Mouse (Mus musculus) embryonic fibroblast, embryonic 13.5 days (primary cell): ENCODE results near the gene Lrguk. TPM values are rescaled to one million over a fixed set of nuclear protein-coding genes. Genes with fewer than 3 reads are reported as not detected.
A peak's percentile ranks its signal among the peaks of the same experiment; 100 is the strongest.

Source experiments
- H3K27ac ChIP-seq: 2 replicates; pipeline ENCODE4 v1.5.1; 2012; ENCODE audit warnings: low read length, control low read depth, inconsistent platforms; ENCODE audit not compliant: insufficient read depth
- H3K4me1 ChIP-seq: 2 replicates; pipeline ENCODE4 v1.6.1; 2011; ENCODE audit warnings: low read length; ENCODE audit not compliant: control insufficient read depth, insufficient read depth
- H3K4me3 ChIP-seq: 2 replicates; pipeline ENCODE4 v1.5.1; 2011; ENCODE audit warnings: mild to moderate bottlenecking, control low read depth, low read length; ENCODE audit not compliant: insufficient read depth
- CTCF ChIP-seq: IDR thresholded peaks from 2 replicates; pipeline ENCODE4 v1.5.1; 2011; ENCODE audit warnings: mild to moderate bottlenecking, control low read depth, low read length, moderate library complexity, borderline replicate concordance; ENCODE audit not compliant: insufficient read depth
- POLR2A ChIP-seq: IDR thresholded peaks from 2 replicates; pipeline ENCODE4 v1.6.1; 2011; ENCODE audit warnings: low read depth, mild to moderate bottlenecking, control low read depth, low read length, moderate library complexity
- polyA plus RNA-seq: library from polyadenylated mRNA; stranded (reverse); fragments of >200 nt; gene quantifications from 2 replicates; pipeline ENCODE4 v1.2.4, GENCODE M21; 2011; ENCODE audit warnings: low read depth; ENCODE audit not compliant: missing spikeins, insufficient read length

The Lrguk gene
- polyA plus RNA-seq = 0.12 and 0.63 TPM in 2 replicates

DNA sequence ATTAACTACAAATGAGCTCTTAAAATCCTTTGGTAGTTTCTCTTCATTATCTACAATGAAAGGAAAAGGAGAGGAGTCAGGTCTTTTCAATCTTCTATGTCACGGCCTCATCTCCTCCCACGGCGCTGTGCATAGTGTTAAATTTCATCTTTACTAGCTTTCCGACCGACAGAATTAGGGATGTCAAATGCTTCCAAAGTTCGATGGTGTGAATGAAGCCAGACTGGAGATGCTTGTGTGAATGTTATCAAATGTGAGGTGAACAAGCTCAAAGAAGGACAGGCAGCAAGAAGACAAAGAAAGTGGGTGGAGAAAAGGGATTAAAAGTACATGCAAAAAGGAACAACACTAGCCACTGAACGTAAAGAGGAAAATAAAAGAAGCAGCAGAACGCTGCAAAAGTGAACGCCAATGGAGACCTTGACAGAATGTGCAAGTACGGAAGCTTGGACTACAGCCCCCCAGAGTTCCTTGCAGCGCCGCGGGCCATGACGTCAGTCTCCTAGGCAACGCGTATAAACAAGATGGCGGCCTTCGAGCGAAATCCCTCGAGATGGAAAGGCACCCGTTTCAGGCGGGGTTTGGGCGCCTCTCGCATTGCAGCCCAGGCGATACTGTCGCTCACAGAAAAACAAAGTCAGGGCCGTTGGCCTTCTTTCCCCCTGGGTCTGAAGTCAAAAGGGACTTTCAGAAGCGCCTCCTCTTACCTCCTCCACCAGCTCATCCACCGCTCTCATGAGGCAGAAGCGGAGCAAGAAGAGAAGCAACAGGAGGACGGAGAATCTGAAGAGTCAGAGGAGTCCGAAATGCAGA, at the start of gene Lrguk:
Gene Lrguk (plus strand): TSS at position 516 of the 813 bp plus-strand sequence.
- no peak within 1 kb of the TSS for H3K27ac ChIP-seq
- no peak for TF ChIP-seq CTCF
- peak; percentile 75 for TF ChIP-seq POLR2A
- H3K4me1 ChIP-seq = 0 out of 2 replicates have a peak, but pooled peaks cover 2% of the 10 kb centered on the region
- peak within 1 kb of the TSS; percentile 74 for H3K4me3 ChIP-seq

DNA sequence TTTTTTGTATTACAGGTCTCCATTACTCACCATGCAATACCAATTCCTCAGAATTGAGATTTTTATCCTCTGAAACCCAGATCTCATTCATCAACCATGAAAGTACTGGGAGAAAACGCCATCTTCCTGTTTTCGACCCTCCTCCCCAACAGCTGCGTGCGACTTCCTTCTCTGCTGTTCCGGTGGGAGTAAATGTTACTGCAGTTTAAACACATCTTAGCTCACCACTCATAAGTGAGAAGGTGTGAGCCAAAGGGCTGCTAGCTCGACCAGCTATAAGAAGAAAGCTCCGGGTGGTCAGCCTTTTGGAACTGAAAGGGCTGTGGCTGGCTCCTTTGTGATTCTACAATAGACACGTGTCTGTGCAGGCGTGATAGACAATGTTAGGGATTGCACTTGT, 46.5 kb upstream of the Lrguk start:
- no peak overlapping the region for H3K27ac ChIP-seq

DNA sequence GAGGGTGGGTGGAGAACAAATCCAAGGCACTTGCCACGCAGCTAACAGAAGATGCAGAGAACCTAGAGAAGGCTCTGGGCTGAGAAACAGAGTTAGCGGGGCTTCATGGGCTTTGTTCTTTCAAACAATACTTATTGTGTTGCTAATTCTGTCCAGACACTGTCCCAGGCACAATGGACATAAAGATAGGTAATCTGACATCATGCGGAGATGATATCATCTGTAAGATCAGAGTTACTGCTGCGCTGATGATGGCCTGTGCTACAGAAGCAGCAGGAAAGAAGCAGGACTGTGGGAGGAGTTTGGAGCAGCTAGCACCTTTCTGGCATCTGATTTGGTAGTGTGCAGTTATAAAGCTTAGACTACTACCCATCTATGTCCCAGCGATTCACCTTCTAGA, 42.1 kb upstream of the Lrguk start:
- Histone ChIP-seq H3K4me1 (no peaks in the 10 kb centered on the region), H3K4me3 (no peak overlapping the region), H3K27ac (no peak overlapping the region)
- TF ChIP-seq POLR2A (no peak), CTCF (no peak)

More for the DNA sequence above, 46.5 kb upstream of the Lrguk start:
- Histone ChIP-seq H3K4me3 (no peak overlapping the region), H3K4me1 (no peaks in the 10 kb centered on the region)
- TF ChIP-seq CTCF (no peak), POLR2A (no peak)

DNA sequence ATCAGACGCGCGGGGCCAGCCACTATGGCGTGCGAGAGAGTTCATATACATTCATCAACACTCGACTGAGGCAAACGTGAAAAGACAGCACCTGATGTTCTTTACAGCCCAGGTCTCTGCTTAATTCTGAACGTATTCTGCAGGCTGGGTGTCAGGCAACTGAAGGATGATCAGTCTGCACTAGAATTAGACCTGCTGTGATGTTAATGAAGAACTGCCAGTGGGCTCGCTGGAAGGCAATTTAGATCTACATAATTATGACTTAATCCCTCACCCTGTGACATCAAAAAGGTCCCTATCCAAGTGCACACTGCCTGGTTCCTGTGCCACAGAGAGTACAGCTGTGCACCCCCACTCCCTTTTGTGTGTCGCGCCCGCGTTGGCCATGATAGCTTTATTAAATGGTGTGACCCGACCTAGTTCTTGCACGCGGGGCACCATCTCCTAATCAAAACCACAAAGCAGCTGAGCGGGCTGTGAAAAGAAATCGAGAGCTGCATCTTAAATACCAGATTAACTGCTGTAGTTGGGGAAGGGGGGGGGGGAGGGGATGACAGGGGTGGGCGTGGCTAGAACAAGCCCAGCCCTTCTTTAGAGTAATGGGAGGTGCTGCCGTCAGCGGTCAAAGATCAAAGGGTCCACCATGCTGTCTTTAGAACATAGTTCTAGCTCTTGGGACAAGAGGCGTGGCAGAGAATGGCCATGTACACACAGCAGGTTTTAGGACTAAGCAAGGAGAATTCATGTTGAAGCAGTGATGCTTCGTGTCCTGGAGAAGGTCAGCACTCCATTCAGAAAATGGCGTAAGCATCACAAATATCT, 36.8 kb upstream of the Lrguk start:
- TF ChIP-seq POLR2A (no peak), CTCF (no peak)
- no peaks in the 10 kb centered on the region for H3K4me1 ChIP-seq
- no peak overlapping the region for H3K4me3 ChIP-seq
- H3K27ac ChIP-seq = no peak overlapping the region

DNA sequence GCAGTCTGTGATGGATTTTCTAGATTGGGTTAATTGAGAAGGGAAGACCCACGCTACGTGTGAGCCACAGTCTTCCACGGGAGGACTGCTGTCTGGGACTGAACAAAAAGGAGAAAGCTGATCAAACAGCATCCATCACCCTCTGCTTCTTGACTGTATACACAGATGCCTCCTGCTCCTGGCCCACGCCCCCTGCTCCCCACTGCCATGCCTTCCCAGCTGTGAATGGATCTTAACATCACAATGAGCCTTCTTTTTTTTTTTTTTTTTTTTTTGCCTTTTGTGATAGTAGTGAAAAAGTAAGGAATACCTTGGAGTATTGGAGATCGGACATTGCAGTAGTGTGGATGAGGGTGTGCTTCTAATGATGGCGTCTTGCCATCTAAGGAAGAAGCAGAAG, 35.4 kb upstream of the Lrguk start:
- Histone ChIP-seq H3K4me3 (no peak overlapping the region), H3K4me1 (no peaks in the 10 kb centered on the region), H3K27ac (no peak overlapping the region)
- TF ChIP-seq POLR2A (no peak), CTCF (no peak)

DNA sequence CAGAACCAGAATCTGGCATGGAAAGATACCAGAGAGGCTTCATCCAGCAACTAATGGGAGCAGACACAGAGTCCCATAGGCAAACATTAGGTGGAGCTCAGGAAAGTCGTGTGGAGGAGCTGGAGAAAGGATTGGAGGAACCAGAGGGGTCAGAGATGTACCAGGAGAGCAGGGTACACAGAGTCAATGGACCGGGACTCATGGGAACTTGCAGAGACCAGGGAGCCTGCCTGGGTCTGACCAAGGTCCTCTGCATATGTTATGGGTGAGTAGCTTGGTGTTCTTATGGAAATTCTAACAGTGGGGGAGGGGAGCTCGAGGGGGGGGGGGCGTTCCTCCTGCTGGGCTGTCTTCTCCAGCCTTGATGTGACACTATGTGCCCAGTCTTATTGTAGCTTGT, 30.7 kb upstream of the Lrguk start:
- Histone ChIP-seq H3K4me3 (no peak overlapping the region), H3K27ac (no peak overlapping the region), H3K4me1 (no peaks in the 10 kb centered on the region)
- TF ChIP-seq POLR2A (no peak), CTCF (no peak)

DNA sequence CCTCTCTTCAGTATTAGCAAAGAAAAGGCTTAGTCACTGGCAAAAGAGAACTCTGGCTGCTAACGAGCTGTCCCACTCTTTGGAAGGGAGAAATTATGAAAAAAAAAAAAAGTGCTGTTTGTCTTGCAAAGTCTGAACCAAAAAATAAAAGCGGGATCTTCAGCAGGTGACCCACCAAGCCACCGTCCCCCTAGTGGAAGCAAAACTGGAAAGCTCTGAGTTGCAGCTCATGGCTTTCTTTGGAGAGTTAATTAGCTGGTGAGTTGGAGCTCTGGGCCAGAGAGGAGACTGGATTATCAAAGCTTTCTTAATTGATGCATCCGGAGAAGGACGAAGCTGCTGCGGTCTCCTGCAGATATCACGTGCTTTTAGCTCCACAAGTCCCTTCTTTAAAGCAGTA, 29.7 kb upstream of the Lrguk start:
- no peak overlapping the region for H3K27ac ChIP-seq
- H3K4me3 ChIP-seq = no peak overlapping the region
- no peaks in the 10 kb centered on the region for H3K4me1 ChIP-seq
- no peak for TF ChIP-seq CTCF
- no peak for TF ChIP-seq POLR2A

DNA sequence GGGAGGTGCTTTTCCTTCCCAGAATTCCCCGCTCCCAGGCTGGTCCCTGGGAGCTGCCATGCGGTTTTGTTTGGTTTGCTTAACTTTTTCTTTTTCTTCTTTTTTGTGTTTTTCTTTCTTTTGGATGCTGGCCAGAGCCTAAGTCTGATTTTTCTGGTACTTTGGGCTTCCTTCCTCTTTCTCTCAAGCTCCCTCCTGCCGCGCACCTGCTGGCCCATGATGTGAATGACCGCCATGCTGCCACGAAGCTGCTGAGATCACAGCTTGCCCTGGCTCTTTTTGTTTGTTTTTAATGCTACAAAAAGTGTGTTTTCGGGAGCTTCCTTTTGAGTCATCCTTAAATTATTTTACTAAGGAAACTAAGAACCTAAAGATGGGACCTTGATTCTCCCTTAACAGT, 28.6 kb upstream of the Lrguk start:
- no peaks in the 10 kb centered on the region for H3K4me1 ChIP-seq
- H3K4me3 ChIP-seq = no peak overlapping the region
- no peak overlapping the region for H3K27ac ChIP-seq
- TF ChIP-seq CTCF = no peak
- TF ChIP-seq POLR2A = no peak

DNA sequence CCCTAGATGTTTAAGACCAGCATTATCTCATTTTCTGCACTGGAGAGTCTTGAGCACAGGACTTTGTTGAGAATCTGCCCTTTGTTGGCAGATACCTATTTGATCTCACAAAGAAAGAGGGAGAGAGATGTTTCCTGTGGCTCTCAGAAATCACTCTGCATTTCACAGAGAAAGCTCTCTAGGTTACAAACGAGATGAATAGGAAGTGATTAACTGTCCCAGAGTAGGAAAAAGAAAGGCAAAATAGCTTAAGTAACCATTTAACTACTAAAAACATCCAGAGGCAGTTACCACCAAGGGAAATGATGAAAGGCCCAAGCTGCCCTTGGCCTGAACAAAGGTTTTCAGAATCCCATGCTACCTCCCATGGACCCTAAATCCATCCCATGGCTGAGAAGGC, 26.2 kb upstream of the Lrguk start:
- no peak for TF ChIP-seq POLR2A
- TF ChIP-seq CTCF = no peak
- no peaks in the 10 kb centered on the region for H3K4me1 ChIP-seq
- no peak overlapping the region for H3K4me3 ChIP-seq
- no peak overlapping the region for H3K27ac ChIP-seq

DNA sequence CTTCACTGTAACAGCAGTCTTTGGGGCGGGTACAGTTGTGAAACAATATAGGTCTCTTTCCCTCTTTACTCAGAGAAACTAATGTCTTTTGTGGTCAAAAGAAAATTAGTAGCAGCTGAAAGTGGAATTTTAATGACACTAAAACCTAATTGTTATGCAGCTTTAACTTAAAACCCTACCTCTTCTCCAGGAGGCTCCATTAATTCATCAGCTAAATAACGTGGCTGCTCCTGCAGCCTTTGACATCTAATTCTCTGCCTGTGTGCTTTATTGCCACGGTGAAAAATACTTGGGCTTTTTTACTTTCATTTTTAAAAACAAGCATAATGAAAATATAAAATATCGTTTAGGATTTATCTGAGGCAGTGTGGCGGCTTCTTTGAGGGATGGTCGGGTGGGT, 15.8 kb upstream of the Lrguk start:
- TF ChIP-seq POLR2A (no peak), CTCF (no peak)
- no peak overlapping the region for H3K27ac ChIP-seq
- no peak overlapping the region for H3K4me3 ChIP-seq
- H3K4me1 ChIP-seq = no peaks in the 10 kb centered on the region
